Mouse (Mus musculus) bone marrow, adult 2 months (tissue): ENCODE measurements around the gene Acad10.

Experiments
- CTCF ChIP-seq: fragments of 200-500 bp; IDR thresholded peaks from 2 replicates; pipeline ENCODE4 v1.5.1; 2011; ENCODE audit warnings: low read length, control low read depth; ENCODE audit not compliant: control insufficient read depth, insufficient read depth
- POLR2A ChIP-seq: fragments of 200-500 bp; IDR thresholded peaks from 2 replicates; pipeline ENCODE4 v1.6.1; 2011; ENCODE audit warnings: low read depth, mild to moderate bottlenecking, control low read depth, low read length, borderline replicate concordance; ENCODE audit not compliant: control insufficient read depth

DNA sequence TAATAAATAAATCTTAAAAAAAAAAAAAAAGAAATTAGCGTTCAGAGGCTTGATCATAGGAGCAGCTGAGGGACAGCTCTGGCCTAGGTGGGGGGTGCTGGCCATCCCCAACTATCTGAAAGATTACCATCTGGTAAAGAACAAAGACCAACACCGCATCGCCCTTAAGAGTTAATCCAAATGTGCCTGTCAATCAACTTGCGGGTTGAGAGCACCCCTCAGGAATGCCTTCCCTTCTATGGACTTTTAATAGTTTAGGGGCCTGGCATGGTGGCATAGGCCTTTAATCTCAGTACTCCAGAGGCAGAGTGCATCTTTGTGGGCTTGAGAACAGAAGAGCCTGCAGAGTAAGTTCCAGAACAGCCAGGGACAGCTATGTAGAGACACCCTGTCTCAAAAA, 32.6 kb upstream of the Acad10 start:
- TF ChIP-seq CTCF: no peak
- no peak for TF ChIP-seq POLR2A
